ENCODE assay signal across 28 mouse cellular contexts in the genomic region with DNA sequence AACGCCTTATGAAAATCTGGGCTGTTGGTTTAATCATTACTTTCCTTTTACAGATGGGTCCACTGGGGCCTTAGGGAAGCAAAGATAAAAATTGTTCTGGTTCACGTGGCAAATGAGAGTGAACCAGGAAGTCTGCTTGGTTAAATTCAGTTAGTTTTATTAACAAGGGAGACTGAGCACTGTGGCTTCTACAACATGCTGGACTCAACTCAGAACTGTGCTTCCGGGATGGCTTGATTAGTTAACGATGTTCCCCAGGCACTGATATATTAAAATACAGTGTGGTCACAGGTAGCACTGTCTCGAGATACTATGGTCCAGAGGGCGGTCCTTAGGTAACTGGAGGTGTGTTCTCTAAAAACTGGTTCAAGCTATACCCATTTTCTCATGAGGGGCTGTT. TPM values are rescaled to one million over a fixed set of nuclear protein-coding genes. Genes with fewer than 3 reads are reported as not detected.
"Had no signal": no experiment of that assay in that cellular context is flagged by ENCODE, and none has a peak within 500 bp of the region (broad histone marks: within the 10 kb centered on the region; RNA-seq: fewer than 3 reads in every experiment).

No protein-coding gene starts in this region.

- H3K4me2 ChIP-seq: heart, embryonic 11.5 days; heart, embryonic 13.5 days; heart, embryonic 15.5 days; hindbrain, embryonic 13.5 days; limb, embryonic 13.5 days; limb, embryonic 15.5 days; liver, embryonic 12.5 days had no signal

- ATAC-seq: forebrain, postnatal 0 days; liver, embryonic 12.5 days had no signal

- H3K36me3 ChIP-seq: heart, embryonic 13.5 days; heart, embryonic 15.5 days; hindbrain, embryonic 13.5 days; limb, embryonic 13.5 days; limb, embryonic 15.5 days; liver, embryonic 12.5 days had no signal

- H3K27me3 ChIP-seq: heart, embryonic 13.5 days; heart, embryonic 15.5 days; hindbrain, embryonic 13.5 days; limb, embryonic 13.5 days; limb, embryonic 15.5 days; liver, embryonic 12.5 days had no signal

- H3K9ac ChIP-seq: forebrain, postnatal 0 days; heart, embryonic 13.5 days; heart, embryonic 15.5 days; hindbrain, embryonic 13.5 days; limb, embryonic 13.5 days; limb, embryonic 15.5 days; liver, embryonic 12.5 days; liver, embryonic 14.5 days had no signal

- H3K4me3 ChIP-seq: heart, adult 2 months; heart, embryonic 13.5 days; heart, embryonic 15.5 days; hindbrain, embryonic 13.5 days; limb, embryonic 13.5 days; limb, embryonic 15.5 days; liver, embryonic 12.5 days had no signal

- H3K27ac ChIP-seq: heart, adult 2 months; heart, embryonic 13.5 days; heart, embryonic 15.5 days; hindbrain, embryonic 13.5 days; hindbrain, postnatal 0 days; limb, embryonic 13.5 days; limb, embryonic 15.5 days; liver, embryonic 12.5 days; liver, embryonic 14.5 days had no signal

- DNase-seq: forebrain, postnatal 0 days; gastrocnemius, postnatal 14 days; gastrocnemius, postnatal 36 days; heart, adult 11 months; heart, adult 2 months; heart, postnatal 14 days; heart, postnatal 36 days; kidney, adult 2 months; kidney, adult 9 months; kidney, postnatal 10 days; kidney, postnatal 25 days; kidney, postnatal 4 days; layer of hippocampus, adult 9-11 months; layer of hippocampus, postnatal 36 days; left cerebral cortex, postnatal 4 days had no signal

- H3K9me3 ChIP-seq: heart, embryonic 13.5 days; heart, embryonic 15.5 days; hindbrain, embryonic 13.5 days; limb, embryonic 13.5 days; limb, embryonic 15.5 days; liver, embryonic 12.5 days had no signal

- H3K4me1 ChIP-seq: heart, embryonic 13.5 days; heart, embryonic 15.5 days; limb, embryonic 13.5 days; limb, embryonic 15.5 days; liver, embryonic 12.5 days had no signal

RNA-seq across cellular contexts. Expression of a gene that starts 32.1 kb away (rescaled TPM):
- total RNA-seq: gastrocnemius, adult 18-20 months; gastrocnemius, adult 8-10 months; gastrocnemius, postnatal 14 days; gastrocnemius, postnatal 36 days; heart, postnatal 36 days; hematopoietic stem cell, adult 5-6 weeks; liver, adult 2 months had no signal
- polyA plus RNA-seq: heart, embryonic 11.5 days; liver, adult 2 months; liver, embryonic 12.5 days; liver, embryonic 14.5 days had no signal
